Mouse (Mus musculus): ENCODE data around the gene Il18r1.

The Il18r1 gene

GRCm38 (mm10) chr1:40499708-40500107 is 34.4 kb downstream of the Il18r1 start:
- peak; percentile 31 for DNase-seq

- DNase-seq: no peak
These were observed 35.8 kb downstream of the Il18r1 start for GRCm38 (mm10) chr1:40501126-40501525.

- peak; percentile 76 for DNase-seq
These were observed 36.4 kb downstream of the Il18r1 start for GRCm38 (mm10) chr1:40501546-40502398.

GRCm38 (mm10) chr1:40504548-40504947 is 39.2 kb downstream of the Il18r1 start:
- DNase-seq: no peak

GRCm38 (mm10) chr1:40514851-40515585 is 49.7 kb downstream of the Il18r1 start, which contains the start of gene Il18rap:
Il18rap (plus strand) TSS chr1:40515362.
- DNase-seq: peak; percentile 51

GRCm38 (mm10) chr1:40516364-40516763 is 51.0 kb downstream of the Il18r1 start:
- no peak for DNase-seq

GRCm38 (mm10) chr1:40522918-40523317 is 57.6 kb downstream of the Il18r1 start:
- no peak for DNase-seq

- DNase-seq: no peak
These were observed 58.8 kb downstream of the Il18r1 start for GRCm38 (mm10) chr1:40523971-40524722.

GRCm38 (mm10) chr1:40529287-40529686 is 63.9 kb downstream of the Il18r1 start:
- DNase-seq: no peak

GRCm38 (mm10) chr1:40537577-40537976 is 72.2 kb downstream of the Il18r1 start:
- peak; percentile 5 for DNase-seq

- peak; percentile 85 for DNase-seq
These were observed 79.3 kb downstream of the Il18r1 start for GRCm38 (mm10) chr1:40544650-40545049.

GRCm38 (mm10) chr1:40546645-40547044 is 81.3 kb downstream of the Il18r1 start:
- DNase-seq: no peak

- DNase-seq: no peak
These were observed 81.8 kb downstream of the Il18r1 start for GRCm38 (mm10) chr1:40547064-40547572.

- no peak for DNase-seq
These were observed 82.4 kb downstream of the Il18r1 start for GRCm38 (mm10) chr1:40547762-40548161.
